Mouse (Mus musculus): Measurements from ENCODE around the gene Scel. TPM values are rescaled to one million over a fixed set of nuclear protein-coding genes. Genes with fewer than 3 reads are reported as not detected.

Gene Scel
- polyA plus RNA-seq, 1 experiment = not detected

- H3K27ac ChIP-seq (ENCODE audit: insufficient read depth, low read depth, low read length) = no peak overlapping the region
- TF ChIP-seq CTCF (IDR thresholded peaks at IDR 0.05; ENCODE audit: low read depth, low read length) (no peak), POLR2A (IDR thresholded peaks at IDR 0.05; ENCODE audit: borderline replicate concordance, low read depth, low read length) (no peak)
- H3K4me3 ChIP-seq (ENCODE audit: insufficient read depth, low read length) = no peak overlapping the region
- peaks cover 23% of the 10 kb centered on the region for H3K4me1 ChIP-seq (ENCODE audit: control insufficient read depth, insufficient read depth, low read length)
These were observed 24.4 kb downstream of the Scel start for GRCm38 (mm10) chr14:103537355-103538056.

DNA sequence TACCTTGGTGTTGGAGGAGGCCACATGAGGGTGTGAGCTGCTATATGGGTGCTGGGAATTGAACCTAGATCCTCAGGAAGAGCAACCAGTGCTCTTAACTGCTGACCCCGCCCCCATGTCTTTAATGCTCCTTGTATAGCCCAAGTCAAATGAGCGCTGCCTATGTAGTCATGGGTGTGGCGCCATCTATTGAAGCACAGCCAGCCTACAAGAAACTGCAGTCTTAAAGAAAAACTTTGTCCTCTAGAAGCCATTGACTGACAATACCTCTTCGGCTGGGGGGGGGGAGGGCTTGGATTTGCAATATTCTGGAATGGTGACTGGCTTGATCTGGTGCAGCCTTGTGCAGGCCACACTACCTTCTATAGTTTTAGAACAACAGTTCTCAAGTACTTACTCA is 26.7 kb downstream of the Scel start:
- no peak overlapping the region for H3K4me3 ChIP-seq (ENCODE audit: insufficient read depth, low read length)
- peaks cover 26% of the 10 kb centered on the region for H3K4me1 ChIP-seq (ENCODE audit: control insufficient read depth, insufficient read depth, low read length)
- H3K27ac ChIP-seq (ENCODE audit: insufficient read depth, low read depth, low read length) = no peak overlapping the region
- TF ChIP-seq POLR2A (IDR thresholded peaks at IDR 0.05; ENCODE audit: borderline replicate concordance, low read depth, low read length) (no peak), CTCF (IDR thresholded peaks at IDR 0.05; ENCODE audit: low read depth, low read length) (no peak)

GRCm38 (mm10) chr14:103541679-103542078 is 28.5 kb downstream of the Scel start:
- no peak for TF ChIP-seq POLR2A (IDR thresholded peaks at IDR 0.05; ENCODE audit: borderline replicate concordance, low read depth, low read length)
- no peak for TF ChIP-seq CTCF (IDR thresholded peaks at IDR 0.05; ENCODE audit: low read depth, low read length)
- H3K27ac ChIP-seq (ENCODE audit: insufficient read depth, low read depth, low read length) = no peak overlapping the region
- no peak overlapping the region for H3K4me3 ChIP-seq (ENCODE audit: insufficient read depth, low read length)
- peaks cover 12% of the 10 kb centered on the region for H3K4me1 ChIP-seq (ENCODE audit: control insufficient read depth, insufficient read depth, low read length)

DNA sequence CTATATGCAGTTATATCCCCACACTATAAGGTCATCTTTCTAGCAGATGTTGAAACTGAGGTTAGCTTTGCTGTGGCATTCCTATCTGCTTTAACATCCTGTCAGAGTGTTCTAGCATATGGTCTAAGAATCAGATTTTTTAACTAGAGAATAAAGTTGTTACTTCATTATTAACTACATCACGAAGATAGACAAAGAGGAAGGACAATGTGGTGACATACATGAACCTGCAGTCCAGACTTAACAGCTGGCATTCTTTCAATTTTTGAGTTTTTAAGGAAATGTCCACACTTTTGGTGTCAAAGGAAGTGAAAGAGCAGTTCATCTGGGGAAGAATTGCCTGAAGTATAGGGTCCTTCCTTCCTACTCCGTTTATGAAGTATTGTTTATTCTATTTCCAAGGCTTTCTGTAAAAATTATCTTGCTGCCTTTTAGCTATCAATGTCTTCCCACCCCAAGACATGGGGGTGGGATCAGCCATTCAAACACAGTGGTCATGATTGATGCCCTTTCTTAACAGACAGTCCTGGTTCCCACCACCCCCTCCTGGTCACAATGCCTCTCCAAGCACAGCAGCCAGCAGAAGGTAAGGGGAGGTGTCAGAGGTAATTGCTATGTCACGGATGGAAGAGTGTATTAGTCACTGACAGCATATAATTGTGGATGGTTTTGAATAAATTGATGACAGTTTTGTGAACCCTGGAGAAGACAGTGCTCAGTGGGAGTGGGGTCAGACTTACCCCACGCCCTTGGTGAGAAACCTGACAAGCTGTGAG is 30.4 kb downstream of the Scel start:
- no peak for TF ChIP-seq POLR2A (IDR thresholded peaks at IDR 0.05; ENCODE audit: borderline replicate concordance, low read depth, low read length)
- no peak for TF ChIP-seq CTCF (IDR thresholded peaks at IDR 0.05; ENCODE audit: low read depth, low read length)
- no peak overlapping the region for H3K4me3 ChIP-seq (ENCODE audit: insufficient read depth, low read length)
- H3K4me1 ChIP-seq (ENCODE audit: control insufficient read depth, insufficient read depth, low read length) = peaks cover 7% of the 10 kb centered on the region

DNA sequence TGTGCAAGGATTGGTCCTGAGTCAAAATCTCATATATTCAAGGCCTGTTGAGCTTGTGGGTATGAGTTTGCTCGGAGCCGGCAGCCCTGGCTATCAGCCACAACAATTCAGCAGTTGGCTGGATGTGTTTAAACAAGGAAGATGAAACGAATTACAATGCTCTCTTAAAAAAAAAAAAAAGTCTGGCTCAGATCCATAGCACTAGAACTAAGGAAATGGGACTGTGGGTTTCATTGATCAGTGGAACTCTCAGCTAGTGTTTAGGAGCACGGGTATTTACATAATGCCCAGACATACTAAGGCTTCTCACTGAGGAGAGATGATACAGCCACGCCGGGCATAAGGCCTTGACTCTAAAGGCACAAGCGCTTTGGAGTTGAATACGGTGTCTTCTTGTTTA is 32.6 kb downstream of the Scel start:
- no peak for TF ChIP-seq POLR2A (IDR thresholded peaks at IDR 0.05; ENCODE audit: borderline replicate concordance, low read depth, low read length)
- TF ChIP-seq CTCF (IDR thresholded peaks at IDR 0.05; ENCODE audit: low read depth, low read length) = no peak
- no peak overlapping the region for H3K4me3 ChIP-seq (ENCODE audit: insufficient read depth, low read length)
- H3K4me1 ChIP-seq (ENCODE audit: control insufficient read depth, insufficient read depth, low read length) = peaks cover 7% of the 10 kb centered on the region
- no peak overlapping the region for H3K27ac ChIP-seq (ENCODE audit: insufficient read depth, low read depth, low read length)

More for the DNA sequence above, 30.4 kb downstream of the Scel start:
- no peak overlapping the region for H3K27ac ChIP-seq (ENCODE audit: insufficient read depth, low read depth, low read length)

DNA sequence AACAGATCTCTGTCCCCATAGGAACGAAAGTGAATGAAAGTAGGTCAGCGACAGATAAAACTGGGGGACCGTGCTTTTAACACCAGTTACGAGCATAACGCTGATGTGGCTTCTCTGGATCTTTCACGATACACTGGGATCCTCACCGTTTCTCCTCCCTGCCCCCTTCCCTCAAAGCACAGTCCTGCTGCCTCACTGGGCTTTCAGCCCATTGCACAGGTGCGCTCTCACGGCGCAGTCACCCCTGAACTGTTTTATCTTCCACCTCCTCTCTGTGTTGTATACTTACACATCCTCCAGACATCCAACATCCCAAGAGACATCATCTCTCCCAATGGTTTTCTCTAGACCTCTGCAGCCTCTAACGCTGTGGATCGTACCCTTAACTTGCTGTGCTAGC is 33.1 kb downstream of the Scel start:
- no peak overlapping the region for H3K27ac ChIP-seq (ENCODE audit: insufficient read depth, low read depth, low read length)
- H3K4me3 ChIP-seq (ENCODE audit: insufficient read depth, low read length) = no peak overlapping the region
- peaks cover 7% of the 10 kb centered on the region for H3K4me1 ChIP-seq (ENCODE audit: control insufficient read depth, insufficient read depth, low read length)
- TF ChIP-seq CTCF (IDR thresholded peaks at IDR 0.05; ENCODE audit: low read depth, low read length) (no peak), POLR2A (IDR thresholded peaks at IDR 0.05; ENCODE audit: borderline replicate concordance, low read depth, low read length) (no peak)

DNA sequence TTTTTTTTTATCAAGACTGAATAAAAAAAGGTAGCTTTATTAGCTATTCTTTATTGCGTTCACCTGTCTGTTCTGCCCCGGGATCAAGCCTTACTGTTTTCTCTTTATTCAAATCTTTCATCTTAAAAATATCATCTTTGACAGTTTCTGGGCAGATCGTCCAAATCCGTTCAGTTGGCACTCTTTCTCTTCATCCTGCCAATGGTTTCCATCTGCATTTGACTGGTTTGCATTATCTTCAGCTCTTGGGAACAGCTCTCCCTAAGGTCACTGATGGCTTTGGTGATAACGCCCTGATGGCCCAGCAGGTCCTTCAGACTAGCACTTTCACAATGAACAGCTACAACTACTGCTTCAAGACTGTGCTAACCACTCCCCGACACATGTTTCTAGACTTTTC is 35.1 kb downstream of the Scel start:
- Histone ChIP-seq H3K27ac (ENCODE audit: insufficient read depth, low read depth, low read length) (no peak overlapping the region), H3K4me1 (ENCODE audit: control insufficient read depth, insufficient read depth, low read length) (peaks cover 7% of the 10 kb centered on the region), H3K4me3 (ENCODE audit: insufficient read depth, low read length) (no peak overlapping the region)
- no peak for TF ChIP-seq POLR2A (IDR thresholded peaks at IDR 0.05; ENCODE audit: borderline replicate concordance, low read depth, low read length)
- no peak for TF ChIP-seq CTCF (IDR thresholded peaks at IDR 0.05; ENCODE audit: low read depth, low read length)

DNA sequence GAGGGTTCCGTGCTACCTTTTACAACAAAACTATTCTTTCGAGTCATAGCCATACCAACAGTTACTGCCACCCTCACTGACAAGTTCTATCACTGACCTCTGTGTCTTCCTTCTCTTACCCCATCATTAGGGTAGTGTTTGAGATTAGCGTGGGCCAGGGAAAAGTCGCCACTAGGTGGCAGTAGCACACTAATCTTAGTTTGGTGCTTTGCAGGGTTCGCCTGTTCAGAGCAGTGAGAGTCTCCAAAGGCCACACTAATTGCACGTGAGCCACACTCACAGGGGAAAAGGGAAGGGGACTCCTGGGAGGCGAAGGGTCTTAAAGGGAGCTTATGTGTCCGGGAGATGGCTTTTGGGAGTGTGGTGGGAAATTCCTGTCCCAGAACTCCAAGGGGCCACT is 37.3 kb downstream of the Scel start:
- no peaks in the 10 kb centered on the region for H3K4me1 ChIP-seq (ENCODE audit: control insufficient read depth, insufficient read depth, low read length)
- no peak for TF ChIP-seq POLR2A (IDR thresholded peaks at IDR 0.05; ENCODE audit: borderline replicate concordance, low read depth, low read length)
- peak; percentile 60 for TF ChIP-seq CTCF (IDR thresholded peaks at IDR 0.05; ENCODE audit: low read depth, low read length)
- no peak overlapping the region for H3K27ac ChIP-seq (ENCODE audit: insufficient read depth, low read depth, low read length)
- no peak overlapping the region for H3K4me3 ChIP-seq (ENCODE audit: insufficient read depth, low read length)

GRCm38 (mm10) chr14:103550921-103551320 is 37.8 kb downstream of the Scel start:
- TF ChIP-seq CTCF (IDR thresholded peaks at IDR 0.05; ENCODE audit: low read depth, low read length) (no peak), POLR2A (IDR thresholded peaks at IDR 0.05; ENCODE audit: borderline replicate concordance, low read depth, low read length) (no peak)
- Histone ChIP-seq H3K4me3 (ENCODE audit: insufficient read depth, low read length) (no peak overlapping the region), H3K27ac (ENCODE audit: insufficient read depth, low read depth, low read length) (no peak overlapping the region), H3K4me1 (ENCODE audit: control insufficient read depth, insufficient read depth, low read length) (no peaks in the 10 kb centered on the region)

- Histone ChIP-seq H3K4me1 (ENCODE audit: control insufficient read depth, insufficient read depth, low read length) (no peaks in the 10 kb centered on the region), H3K27ac (ENCODE audit: insufficient read depth, low read depth, low read length) (no peak overlapping the region), H3K4me3 (ENCODE audit: insufficient read depth, low read length) (no peak overlapping the region)
- TF ChIP-seq POLR2A (IDR thresholded peaks at IDR 0.05; ENCODE audit: borderline replicate concordance, low read depth, low read length) (no peak), CTCF (IDR thresholded peaks at IDR 0.05; ENCODE audit: low read depth, low read length) (no peak)
These were observed 38.8 kb downstream of the Scel start for GRCm38 (mm10) chr14:103551921-103552320.
